Mouse (Mus musculus) megakaryocyte progenitor cell, adult 5-6 weeks (primary cell): ENCODE data around the gene Tdrd1. TPM values are rescaled to one million over a fixed set of nuclear protein-coding genes. Genes with fewer than 3 reads are reported as not detected.
"Not testable (repeated sequence)": the region's sequence is repeated elsewhere in the genome, so short reads cannot be mapped to it uniquely, and the experiment has no call there.

Experiments used
- ATAC-seq: replicated peaks from 2 replicates; pipeline ENCODE4 v1.8.0; 2016; ENCODE audit warnings: mild to moderate bottlenecking, moderate TSS enrichment, inconsistent platforms; ENCODE audit not compliant: poor library complexity
- total RNA-seq, 2 experiments: library from RNA; stranded (forward) in 1 of 2; stranded (reverse) in 1 of 2; fragments of 157-497, 149-512 nt in 1 of 2; fragments of 200-1000 nt in 1 of 2; gene quantifications; 2 replicates each; pipeline versions ENCODE4 v1.2.3 to v1.2.4; 2015 to 2017

Gene Tdrd1
- total RNA-seq (2015), result 0.17 TPM in 1 of 2 replicates, not detected in the other
- 0.04 TPM in 1 of 2 replicates, not detected in the other for total RNA-seq (2017)

DNA sequence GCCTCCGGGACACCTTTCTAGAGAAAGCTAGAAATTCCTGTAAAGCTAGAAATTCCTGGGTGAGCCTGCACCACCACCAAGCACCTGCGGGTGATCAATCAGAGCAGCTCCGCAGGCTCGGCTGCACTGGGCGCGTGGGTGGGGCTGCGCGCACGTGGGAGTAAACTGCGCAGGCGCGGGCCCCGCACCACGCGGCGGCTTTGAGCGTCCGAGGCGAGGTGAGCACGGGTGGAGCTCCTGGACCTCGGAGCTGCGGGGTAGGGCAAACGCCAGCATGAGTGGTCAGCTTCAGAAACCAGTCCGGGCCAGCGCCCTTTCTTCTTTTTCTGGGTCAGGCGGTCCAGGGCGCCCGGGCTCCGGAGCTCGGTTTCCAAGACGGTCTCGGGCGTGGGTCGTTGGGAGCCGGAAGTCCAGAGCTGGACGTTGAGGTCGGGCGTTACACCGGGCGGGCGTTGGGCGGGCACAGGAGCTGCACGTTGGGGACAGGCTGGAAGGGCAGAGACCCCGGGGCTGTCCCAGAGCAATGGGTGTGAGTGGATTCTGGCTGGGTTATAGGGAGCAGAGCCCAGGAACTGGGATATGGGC lies at the start of gene Tdrd1:
TSS of gene Tdrd1 (plus strand) at position 163 of the 585 bp plus-strand sequence.
- ATAC-seq, result no peak

DNA sequence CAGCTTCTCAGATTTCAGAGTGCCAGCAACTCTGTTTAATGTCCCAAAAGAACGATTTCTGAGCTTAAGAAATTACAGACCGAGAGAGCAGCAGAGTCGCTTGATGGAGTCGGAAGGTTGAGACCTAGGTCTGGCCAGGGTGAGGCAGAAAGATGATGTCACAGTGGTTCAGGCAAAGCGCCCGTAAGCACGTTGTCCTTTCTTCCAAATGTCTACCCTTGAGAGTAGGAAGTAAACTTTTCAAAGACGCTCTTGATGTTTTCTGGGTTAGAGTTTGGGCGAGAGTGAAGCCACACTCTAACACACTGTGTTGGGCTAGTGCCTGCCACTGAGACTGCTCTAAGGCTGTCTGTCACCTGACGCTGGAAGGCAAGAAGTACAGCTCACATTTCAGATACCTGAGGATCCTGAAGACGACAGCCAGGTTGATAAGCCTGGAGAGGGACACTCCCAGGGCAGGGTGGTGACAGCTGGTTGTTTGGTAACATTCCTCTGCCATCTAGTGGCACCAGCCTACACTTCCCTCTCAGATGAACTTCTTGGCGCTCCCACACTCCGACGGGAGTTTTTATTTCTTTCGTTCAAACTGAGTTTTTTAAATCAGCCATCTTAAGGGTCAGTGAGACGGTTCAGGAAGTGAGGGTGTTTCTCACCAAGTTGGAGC lies 49.2 kb upstream of the Tdrd1 start:
- ATAC-seq, result peak; percentile 78

DNA sequence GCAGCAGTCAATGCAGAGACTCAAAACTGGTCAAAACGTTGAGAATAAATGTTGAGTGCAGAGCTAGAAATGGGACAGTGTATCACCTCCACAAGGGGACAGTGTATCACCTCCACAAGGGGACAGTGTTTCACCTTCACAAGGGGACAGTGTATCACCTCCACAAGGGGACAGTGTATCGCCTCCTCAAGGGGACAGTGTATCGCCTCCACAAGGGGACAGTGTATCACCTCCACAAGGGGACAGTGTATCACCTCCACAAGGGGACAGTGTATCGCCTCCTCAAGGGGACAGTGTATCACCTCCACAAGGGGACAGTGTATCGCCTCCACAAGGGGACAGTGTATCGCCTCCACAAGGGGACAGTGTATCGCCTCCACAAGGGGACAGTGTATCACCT lies 47.5 kb upstream of the Tdrd1 start:
- not testable (repeated sequence) for ATAC-seq

DNA sequence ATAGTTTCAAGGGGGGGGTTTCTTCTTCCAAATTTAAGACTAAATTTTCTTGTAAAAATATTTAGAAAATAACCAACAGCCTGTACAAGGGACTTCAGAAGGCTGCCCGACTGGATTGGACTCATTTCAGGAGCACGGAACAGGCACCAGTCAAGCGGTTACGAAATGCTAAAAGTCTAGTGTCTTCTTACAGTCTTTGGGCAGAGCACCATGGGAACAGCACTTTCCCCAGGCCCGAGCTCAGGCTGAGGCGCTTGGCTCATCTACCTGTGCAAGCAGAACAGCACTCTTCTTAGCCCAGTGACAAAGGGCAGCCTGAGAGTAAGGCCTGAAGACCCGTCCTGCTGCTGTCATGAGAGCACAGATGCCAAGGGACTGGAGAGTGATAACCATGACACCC lies 38.1 kb upstream of the Tdrd1 start:
- ATAC-seq, result no peak

DNA sequence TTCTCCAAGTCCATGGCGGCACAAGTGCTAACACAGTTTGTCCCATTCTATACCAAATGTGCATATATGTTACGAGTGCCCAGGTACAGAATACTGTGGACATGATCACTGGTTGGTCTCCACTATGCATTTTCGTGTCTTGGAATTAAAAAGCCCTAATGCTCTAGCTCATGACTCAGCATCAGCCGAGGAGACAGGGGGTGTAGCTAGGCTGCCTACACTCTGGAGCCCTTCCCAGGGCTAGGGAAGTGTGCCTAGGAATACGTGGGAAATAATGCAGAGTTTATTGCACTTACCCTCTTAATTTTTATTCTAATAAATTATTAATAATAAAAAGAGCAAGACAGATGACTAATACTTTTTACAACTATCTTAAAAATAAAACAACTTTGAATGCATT lies 37.1 kb upstream of the Tdrd1 start:
- no peak for ATAC-seq

DNA sequence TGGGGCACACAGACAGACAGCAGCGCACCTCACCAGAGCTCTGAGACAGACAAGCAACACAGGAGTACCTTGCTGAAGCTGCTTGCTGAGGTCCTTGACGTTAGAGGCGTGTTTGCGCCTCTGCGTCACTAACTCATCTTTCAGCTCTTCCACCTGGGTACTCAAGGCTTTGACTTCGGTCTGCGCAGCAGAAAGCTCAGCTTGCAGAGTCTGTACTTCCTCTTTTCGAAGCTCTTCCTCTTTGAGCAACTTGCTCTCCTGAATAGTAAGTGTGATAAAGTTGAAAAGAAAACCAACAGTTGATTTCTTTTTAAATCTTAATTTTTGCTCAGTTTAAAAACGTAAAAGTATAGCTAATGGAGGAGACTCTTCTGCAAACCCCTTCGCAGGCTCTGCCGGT lies 28.6 kb upstream of the Tdrd1 start:
- ATAC-seq, result peak; percentile 41

DNA sequence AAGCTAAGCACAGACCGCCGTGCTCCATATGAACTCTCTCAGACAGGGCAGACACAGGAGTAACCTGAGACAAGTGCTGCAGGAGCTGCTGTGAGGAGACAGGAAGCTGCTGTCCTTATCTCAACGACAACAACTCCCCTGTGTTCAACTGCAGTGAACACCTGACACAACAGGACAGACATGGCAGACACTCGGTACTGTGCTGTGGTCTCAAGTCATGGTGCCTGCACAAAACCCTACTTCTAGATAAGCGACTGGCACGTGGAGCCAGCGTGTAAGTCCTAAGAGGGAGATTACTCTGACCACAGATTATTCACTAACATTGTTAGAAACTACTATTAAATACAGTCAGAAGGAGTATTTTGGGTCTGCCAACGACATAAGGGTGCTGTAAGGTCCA lies 25.8 kb upstream of the Tdrd1 start:
- ATAC-seq, result peak; percentile 82

DNA sequence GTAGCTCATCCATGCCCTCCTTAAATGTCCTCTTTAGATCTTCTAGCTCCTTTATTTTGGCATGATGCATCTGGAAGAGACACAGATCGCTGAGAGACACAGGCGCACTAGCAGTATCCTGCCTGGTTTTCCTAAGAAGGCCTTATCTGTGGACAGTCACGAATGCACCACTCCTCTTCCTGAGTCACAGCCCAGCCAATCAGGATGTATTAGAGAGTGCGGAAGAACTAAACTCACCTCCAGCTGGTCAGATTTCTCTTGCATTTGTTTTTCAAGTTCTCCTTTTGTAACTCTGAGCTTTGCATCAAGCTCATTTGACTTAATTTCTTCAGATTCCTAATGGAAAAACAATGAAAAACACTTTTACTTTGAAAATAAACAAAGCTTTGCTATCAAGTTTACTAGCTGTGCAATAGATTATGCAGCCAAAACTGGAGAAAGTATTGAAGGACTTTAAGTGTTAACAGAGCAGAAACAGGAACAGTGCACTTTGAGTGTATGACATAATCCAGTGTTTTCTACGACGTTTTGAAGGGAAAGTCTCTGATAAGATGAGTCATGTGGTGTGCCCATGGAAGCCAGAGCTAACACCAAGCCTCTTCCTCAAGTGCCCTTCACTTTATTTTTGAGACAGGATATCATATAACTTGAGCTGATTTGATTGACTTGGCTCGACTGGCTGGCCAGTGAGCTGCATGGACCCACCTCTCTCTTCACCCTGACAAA lies 24.9 kb upstream of the Tdrd1 start:
- peak; percentile 21 for ATAC-seq

DNA sequence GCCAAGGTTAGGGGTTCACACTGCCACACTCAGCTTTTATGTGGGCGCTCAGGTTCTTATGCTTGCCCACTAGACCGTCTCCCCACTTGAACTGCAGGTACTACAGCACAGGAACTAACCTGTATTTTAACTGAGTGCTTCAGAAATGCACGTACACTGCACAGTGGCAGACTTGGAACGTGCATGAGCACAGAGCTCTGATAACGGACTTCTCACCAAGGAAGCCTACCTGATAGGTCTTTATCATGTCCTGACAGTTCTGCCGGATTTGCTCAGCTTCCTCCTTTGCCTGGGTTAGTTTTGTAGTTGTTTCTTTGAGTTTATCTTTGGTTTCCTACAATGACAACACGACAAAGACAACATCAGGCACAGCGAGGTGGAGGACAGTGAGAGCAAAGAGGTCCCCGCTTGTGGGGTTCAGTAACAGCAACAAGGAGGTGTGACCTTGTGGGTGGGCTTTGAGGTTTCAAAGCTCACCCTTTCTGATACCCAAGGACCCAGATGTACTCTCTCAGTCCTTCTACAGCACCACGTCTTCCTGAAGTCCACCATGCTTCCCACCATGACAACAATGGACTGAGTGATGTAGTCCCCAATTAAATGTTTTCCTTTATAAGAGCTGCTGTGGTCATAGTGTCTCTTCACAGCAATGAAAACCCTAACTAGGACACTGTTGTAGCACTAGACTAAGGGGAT lies 24.2 kb upstream of the Tdrd1 start:
- ATAC-seq, result peak; percentile 68

DNA sequence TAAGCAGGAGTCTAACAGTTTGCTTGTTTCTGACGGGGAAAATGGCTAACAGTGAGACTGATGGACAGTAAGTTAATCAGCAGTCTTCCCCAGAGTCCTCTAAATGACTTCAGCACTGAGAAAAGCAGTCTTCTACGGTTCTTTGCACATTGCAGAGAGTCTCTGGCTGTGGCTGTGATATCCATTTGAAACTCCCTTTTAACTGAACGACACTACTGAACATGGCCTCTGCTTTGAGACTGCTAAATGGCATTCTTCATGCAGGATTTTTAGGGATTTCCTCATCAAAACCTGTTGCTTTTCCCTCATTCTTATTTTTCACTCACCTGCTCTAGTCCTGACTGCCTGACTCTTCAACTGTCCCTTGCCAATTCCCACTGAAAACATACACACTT lies 23.7 kb upstream of the Tdrd1 start:
- no peak for ATAC-seq

DNA sequence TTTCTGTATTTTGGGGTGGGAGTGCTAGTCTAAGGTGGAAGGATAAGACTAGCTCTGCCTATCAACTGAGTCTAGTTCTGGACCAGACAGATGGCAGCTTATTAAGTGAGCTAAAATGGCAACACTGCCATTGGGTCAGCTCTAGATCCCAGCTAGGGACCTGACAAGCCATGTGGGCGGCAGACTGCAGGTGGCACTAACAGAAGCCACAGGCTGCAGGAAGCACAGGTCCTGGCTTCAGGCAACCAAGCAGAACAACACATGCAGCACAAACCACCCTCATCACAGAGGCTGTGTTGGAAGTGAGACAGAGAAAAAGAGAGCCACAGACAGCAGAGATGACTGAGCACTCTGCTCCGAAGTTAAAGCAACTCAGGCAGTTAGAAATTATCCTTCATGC lies 20.6 kb upstream of the Tdrd1 start:
- ATAC-seq, result no peak

DNA sequence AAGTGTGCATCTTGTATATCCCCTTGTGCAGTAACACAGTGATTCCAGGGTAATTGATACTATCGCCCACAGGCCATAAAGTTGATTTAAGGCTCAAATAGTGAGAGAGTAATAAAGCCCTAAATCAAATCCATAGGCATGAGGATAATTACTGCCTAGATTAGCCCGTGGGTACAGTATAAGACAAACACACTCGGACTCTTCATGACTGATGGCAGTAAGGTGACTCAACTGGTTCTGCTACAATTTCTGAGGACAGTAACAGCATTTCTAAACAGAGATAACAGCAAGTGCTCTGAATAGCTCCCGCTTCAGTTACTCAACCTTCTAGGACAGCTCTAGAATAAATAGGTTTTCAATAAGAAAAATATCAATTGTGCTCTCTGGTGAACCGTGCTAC lies 18.9 kb upstream of the Tdrd1 start:
- ATAC-seq, result no peak

DNA sequence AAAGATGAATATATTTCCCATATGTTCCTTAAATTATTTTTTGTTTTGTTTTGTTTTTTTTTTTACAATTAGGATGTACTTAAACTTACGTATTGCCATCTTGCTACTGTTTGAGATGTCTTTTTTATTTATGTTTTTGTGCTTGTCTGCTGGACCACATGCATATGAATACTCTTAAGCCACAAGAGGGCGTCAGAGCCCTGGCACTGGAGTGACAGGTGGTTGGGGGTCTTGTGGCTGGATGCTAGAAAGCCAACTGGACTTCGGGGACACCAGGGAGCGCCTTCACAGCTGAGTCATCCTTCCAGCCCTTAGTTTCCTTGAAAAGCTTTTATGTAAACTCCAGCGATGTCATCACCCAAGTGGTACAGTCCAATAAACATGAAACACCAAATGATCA lies 17.2 kb upstream of the Tdrd1 start:
- ATAC-seq, result no peak

DNA sequence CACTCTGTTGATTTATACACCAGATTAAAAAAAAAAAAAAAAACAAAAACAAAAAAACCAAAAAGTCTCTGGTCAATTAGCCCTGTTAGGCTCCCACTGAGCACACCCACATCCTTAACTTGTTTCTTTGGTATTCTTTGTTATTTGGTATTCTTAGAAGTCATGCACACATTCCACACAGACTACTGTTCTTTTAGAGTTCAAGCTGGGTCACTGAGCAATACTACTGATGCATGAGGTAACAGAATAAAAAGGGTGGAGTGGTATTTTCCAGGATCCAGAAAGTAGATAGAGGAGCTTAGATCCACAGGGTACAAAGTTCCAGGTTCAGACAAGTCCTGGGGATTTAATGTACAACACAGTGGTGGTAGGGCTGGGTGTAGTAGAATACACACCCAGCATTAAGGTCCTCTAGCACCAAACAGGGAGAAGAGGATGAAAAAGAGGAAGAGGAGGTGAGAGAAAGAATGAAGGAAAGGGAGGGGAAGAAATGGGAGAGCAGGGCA lies 15.3 kb upstream of the Tdrd1 start:
- no peak for ATAC-seq

DNA sequence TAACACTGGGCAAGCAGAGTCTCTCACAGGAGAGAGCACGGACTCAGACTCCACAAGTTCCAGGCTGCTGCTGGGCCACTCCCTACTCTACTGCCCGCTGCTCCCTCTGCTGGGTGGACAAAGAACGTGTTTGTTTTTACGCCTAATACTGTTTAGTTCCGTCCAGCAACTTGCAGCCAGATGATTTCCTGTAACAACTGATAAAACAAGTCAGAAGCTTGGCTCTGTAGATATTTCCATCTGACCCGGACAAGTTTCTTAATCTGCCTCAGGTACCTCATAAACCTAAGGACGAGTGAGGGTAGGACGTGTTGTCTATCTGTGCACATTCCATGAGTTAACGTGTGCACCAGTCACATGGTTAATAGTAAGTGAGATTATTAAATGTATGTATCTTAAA lies 14.4 kb upstream of the Tdrd1 start:
- peak; percentile 98 for ATAC-seq

DNA sequence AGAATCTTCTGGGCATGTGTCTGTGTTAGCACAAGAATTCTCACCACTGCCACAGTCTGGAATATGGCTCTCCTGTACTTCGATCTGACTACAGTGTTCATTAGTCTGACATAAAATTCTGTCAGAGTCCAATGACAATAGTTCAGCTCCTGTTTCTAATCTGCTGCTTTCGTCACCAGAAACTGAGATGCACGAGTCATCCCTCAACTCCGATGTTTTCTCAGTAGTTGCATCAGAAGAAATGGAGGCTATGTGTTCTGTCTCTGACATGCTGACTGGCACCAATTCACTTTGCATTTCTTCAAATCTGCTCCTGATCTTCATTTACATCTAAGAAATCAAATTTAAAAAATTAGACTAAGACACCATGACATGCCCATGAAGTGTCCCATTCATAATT lies 12.6 kb upstream of the Tdrd1 start:
- no peak for ATAC-seq

DNA sequence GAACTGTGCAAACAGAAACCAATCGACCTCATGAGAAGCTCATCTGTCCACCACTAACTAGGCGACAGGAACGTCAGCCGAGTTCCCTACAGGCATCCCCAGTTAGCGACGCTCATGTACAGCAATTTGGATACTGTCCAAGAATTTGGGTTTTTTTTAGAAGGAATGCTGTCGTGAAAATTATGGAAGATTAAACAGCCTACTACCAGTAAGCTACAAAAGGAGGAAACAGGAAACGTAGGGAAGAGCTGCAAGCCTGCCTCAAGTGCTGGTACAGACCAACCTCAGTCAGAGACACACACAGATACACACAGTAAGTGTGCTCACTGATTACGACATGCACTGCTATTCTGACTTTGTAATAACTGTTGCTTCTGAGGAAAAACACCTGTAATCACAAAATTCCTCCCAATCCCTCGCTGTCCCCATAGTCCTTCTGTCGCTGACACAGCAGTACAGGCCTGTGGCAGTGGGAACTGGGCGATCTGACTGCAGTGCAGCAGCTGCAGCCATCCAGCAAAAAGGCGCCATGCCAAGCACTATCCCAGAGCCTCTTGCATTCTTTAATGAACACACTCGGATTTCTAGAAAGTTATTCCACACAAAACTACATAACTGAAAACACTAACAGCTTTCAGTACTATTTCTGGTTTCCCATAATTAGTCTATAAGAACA lies 8.0 kb upstream of the Tdrd1 start:
- no peak for ATAC-seq

DNA sequence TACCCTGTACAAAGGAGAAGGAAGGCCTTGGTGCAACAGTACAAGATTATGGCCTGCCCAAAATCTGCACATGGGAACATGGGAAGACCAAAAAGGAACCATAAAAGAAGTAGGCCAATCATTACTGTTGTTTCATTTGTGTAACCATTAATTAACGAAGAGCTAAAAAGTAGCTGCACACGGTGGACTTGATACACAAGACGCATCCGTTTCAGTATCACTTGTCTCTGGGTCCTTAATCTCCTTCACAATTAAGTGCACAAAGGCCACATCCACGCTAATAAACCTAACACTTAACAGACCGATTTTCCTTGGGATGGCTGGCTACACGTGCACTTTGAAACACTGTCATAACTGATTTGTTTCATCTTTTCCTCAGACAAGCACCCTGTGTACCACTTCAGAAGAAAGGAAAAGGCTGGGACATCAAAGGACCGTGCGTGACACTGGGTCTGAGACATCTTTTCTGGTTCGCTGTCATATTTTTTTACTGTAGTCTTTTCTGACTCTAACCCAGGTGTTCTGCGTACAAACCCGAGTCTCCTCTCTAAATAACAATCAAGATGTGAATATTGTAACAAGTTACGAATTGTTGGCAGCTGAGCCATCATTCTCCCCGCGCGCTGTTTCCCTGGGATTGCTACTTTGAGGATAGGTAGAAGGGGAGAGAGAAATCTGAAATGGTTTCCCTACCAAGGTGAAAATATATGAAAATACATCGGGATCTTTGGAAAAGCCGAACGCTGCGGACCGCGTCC lies 4.8 kb upstream of the Tdrd1 start:
- no peak for ATAC-seq

DNA sequence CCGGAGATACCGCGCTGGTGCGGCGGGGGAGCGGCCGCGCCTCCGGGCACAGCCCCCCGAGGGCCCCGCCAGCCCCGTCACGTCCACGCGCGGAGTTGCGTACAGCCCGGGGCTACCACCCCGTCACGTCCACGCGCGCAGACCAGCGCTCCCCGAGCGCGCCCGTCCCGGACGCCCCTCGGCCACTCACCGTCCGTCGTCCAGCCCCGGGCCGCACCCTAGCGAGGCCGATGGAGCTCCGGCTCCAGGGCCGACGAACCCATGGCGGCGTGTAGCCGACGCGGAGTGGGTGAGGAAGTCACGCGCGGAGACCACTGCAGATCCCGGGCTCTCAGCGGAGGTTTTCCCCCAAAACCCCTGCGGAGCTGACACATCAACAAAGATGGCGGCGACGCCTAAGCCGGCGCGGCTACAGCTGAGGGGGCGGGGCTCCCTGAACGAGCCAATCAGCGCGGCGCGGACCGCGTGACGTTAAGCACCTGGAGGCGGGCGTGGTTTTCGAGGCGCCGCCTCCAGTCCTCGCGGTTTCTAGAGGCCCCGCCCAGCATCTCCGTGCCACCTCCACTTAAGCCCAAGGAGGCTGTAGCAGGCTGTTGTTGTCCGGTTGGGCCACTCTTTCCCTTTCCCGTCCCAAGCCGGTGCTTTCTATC lies 4.1 kb upstream of the Tdrd1 start, which contains the start of gene Ccdc186:
TSS of gene Ccdc186 (minus strand) at position 393 of the 650 bp plus-strand sequence.
- ATAC-seq, result peak; percentile 97

DNA sequence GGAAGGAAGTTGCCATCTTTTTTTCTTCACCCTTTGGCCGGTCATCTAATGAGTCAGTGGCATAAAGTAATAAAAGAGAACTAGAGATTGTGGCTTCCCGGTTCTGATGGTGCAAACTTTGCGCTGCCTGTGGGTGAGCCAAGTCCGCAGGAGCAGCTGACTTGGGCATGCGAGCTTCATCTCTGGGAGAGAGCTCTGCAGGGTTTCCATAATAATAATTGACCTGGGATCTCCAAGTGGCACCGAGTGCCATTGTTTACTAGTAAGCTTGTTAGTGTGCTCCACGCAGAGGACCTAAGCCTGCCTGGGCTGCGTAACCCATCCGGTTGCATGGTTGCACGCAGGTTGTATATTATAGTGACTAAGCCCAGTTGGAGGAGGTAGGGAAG lies 3.6 kb upstream of the Tdrd1 start:
- peak; percentile 60 for ATAC-seq
